Mouse (Mus musculus) cerebellum, adult 9-10 months (tissue): Measurements from ENCODE around the gene Fam78b.

Experiments
- DNase-seq: peaks from one replicate; pipeline ENCODE4 v3.0.0; 2022

Gene Fam78b

GRCm38 (mm10) chr1:167001174-167001843 is at the start of gene Fam78b:
Fam78b (plus strand) TSS chr1:167001417.
- peak; percentile 51 for DNase-seq

- no peak for DNase-seq
These were observed 36.7 kb upstream of the Fam78b start for GRCm38 (mm10) chr1:166964508-166964907.

GRCm38 (mm10) chr1:166968271-166968670 is 32.9 kb upstream of the Fam78b start:
- DNase-seq, result no peak

- no peak for DNase-seq
These were observed 27.5 kb upstream of the Fam78b start for GRCm38 (mm10) chr1:166973731-166974130.

- DNase-seq, result no peak
These were observed 22.6 kb upstream of the Fam78b start for GRCm38 (mm10) chr1:166978611-166979010.

GRCm38 (mm10) chr1:166994266-166994665 is 7.0 kb upstream of the Fam78b start:
- DNase-seq, result no peak

- no peak for DNase-seq
These were observed 5.0 kb upstream of the Fam78b start for GRCm38 (mm10) chr1:166996250-166996649.

- DNase-seq, result no peak
These were observed 4.4 kb upstream of the Fam78b start for GRCm38 (mm10) chr1:166996811-166997210.

- peak; percentile 75 for DNase-seq
These were observed 566 bp upstream of the Fam78b start for GRCm38 (mm10) chr1:167000529-167001173.

GRCm38 (mm10) chr1:167001844-167002485 is 748 bp downstream of the Fam78b start:
- DNase-seq, result no peak

- peak; percentile 65 for DNase-seq
These were observed 1.3 kb downstream of the Fam78b start for GRCm38 (mm10) chr1:167002486-167002850.

GRCm38 (mm10) chr1:167004621-167005020 is 3.4 kb downstream of the Fam78b start:
- no peak for DNase-seq

GRCm38 (mm10) chr1:167007341-167007740 is 6.1 kb downstream of the Fam78b start:
- no peak for DNase-seq

- DNase-seq, result no peak
These were observed 9.0 kb downstream of the Fam78b start for GRCm38 (mm10) chr1:167010190-167010589.

- no peak for DNase-seq
These were observed 10.1 kb downstream of the Fam78b start for GRCm38 (mm10) chr1:167011301-167011700.

- no peak for DNase-seq
These were observed 11.4 kb downstream of the Fam78b start for GRCm38 (mm10) chr1:167012616-167013015.

GRCm38 (mm10) chr1:167013234-167013864 is 12.1 kb downstream of the Fam78b start:
- peak; percentile 86 for DNase-seq

- peak; percentile 83 for DNase-seq
These were observed 15.1 kb downstream of the Fam78b start for GRCm38 (mm10) chr1:167016269-167016668.

- DNase-seq, result no peak
These were observed 20.8 kb downstream of the Fam78b start for GRCm38 (mm10) chr1:167022001-167022424.

- DNase-seq, result no peak
These were observed 21.4 kb downstream of the Fam78b start for GRCm38 (mm10) chr1:167022541-167023121.

GRCm38 (mm10) chr1:167023794-167024193 is 22.6 kb downstream of the Fam78b start:
- no peak for DNase-seq

GRCm38 (mm10) chr1:167024961-167025360 is 23.7 kb downstream of the Fam78b start:
- no peak for DNase-seq

- no peak for DNase-seq
These were observed 30.9 kb downstream of the Fam78b start for GRCm38 (mm10) chr1:167032046-167032648.
